Mouse (Mus musculus): ENCODE data around the gene Rin2. TPM values are rescaled to one million over a fixed set of nuclear protein-coding genes. Genes with fewer than 3 reads are reported as not detected.

The Rin2 gene
- polyA plus RNA-seq, 1 experiment from 2014 or later: 9.9 TPM

GRCm38 (mm10) chr2:145736543-145736942 is 61.5 kb downstream of the Rin2 start:
- no peaks in the 10 kb centered on the region for H3K36me3 ChIP-seq (ENCODE audit: control insufficient read depth, insufficient read depth)
- H3K4me1 ChIP-seq (replicated peaks; ENCODE audit: control insufficient read depth, insufficient read depth, low read length): no peaks in the 10 kb centered on the region
- no peak overlapping the region for H3K4me3 ChIP-seq (replicated peaks; ENCODE audit: low read length)
- 0 out of 2 replicates have a peak, but pooled peaks cover 2% of the 10 kb centered on the region for H3K27me3 ChIP-seq (replicated peaks; ENCODE audit: control insufficient read depth, insufficient read depth, low read length)
- 90% methylated on average over 1 of the region's 1 CpGs for WGBS
- no peak overlapping the region for H3K4me2 ChIP-seq (ENCODE audit: low read length)
- H3K9ac ChIP-seq (replicated peaks; ENCODE audit: low read depth, low read length): no peak overlapping the region
- H3K27ac ChIP-seq (ENCODE audit: low read length): no peak overlapping the region
- H3K9me3 ChIP-seq (ENCODE audit: control insufficient read depth, low read length): no peaks in the 10 kb centered on the region
- ATAC-seq: no peak

GRCm38 (mm10) chr2:145737196-145737595 is 62.2 kb downstream of the Rin2 start:
- Histone ChIP-seq H3K9me3 (ENCODE audit: control insufficient read depth, low read length) (no peaks in the 10 kb centered on the region), H3K27me3 (replicated peaks; ENCODE audit: control insufficient read depth, insufficient read depth, low read length) (0 out of 2 replicates have a peak, but pooled peaks cover 2% of the 10 kb centered on the region), H3K4me2 (ENCODE audit: low read length) (no peak overlapping the region), H3K4me3 (replicated peaks; ENCODE audit: low read length) (no peak overlapping the region), H3K9ac (replicated peaks; ENCODE audit: low read depth, low read length) (no peak overlapping the region), H3K27ac (ENCODE audit: low read length) (no peak overlapping the region), H3K36me3 (ENCODE audit: control insufficient read depth, insufficient read depth) (no peaks in the 10 kb centered on the region), H3K4me1 (replicated peaks; ENCODE audit: control insufficient read depth, insufficient read depth, low read length) (no peaks in the 10 kb centered on the region)
- no peak for ATAC-seq
- WGBS: 24% methylated on average over 5 of the region's 5 CpGs

GRCm38 (mm10) chr2:145740729-145741128 is 65.7 kb downstream of the Rin2 start:
- no peak overlapping the region for H3K4me3 ChIP-seq (replicated peaks; ENCODE audit: low read length)
- H3K27ac ChIP-seq (ENCODE audit: low read length): no peak overlapping the region
- H3K9ac ChIP-seq (replicated peaks; ENCODE audit: low read depth, low read length): no peak overlapping the region
- 0 out of 2 replicates have a peak, but pooled peaks cover 2% of the 10 kb centered on the region for H3K27me3 ChIP-seq (replicated peaks; ENCODE audit: control insufficient read depth, insufficient read depth, low read length)
- WGBS: 97% methylated on average over 5 of the region's 5 CpGs
- H3K36me3 ChIP-seq (ENCODE audit: control insufficient read depth, insufficient read depth): no peaks in the 10 kb centered on the region
- no peak overlapping the region for H3K4me2 ChIP-seq (ENCODE audit: low read length)
- H3K4me1 ChIP-seq (replicated peaks; ENCODE audit: control insufficient read depth, insufficient read depth, low read length): no peaks in the 10 kb centered on the region
- ATAC-seq: no peak
- H3K9me3 ChIP-seq (ENCODE audit: control insufficient read depth, low read length): no peaks in the 10 kb centered on the region

GRCm38 (mm10) chr2:145742795-145743710 is 68.0 kb downstream of the Rin2 start:
- H3K9me3 ChIP-seq (ENCODE audit: control insufficient read depth, low read length): no peaks in the 10 kb centered on the region
- 90% methylated on average over 13 of the region's 13 CpGs for WGBS
- H3K4me3 ChIP-seq (replicated peaks; ENCODE audit: low read length): no peak overlapping the region
- no peaks in the 10 kb centered on the region for H3K4me1 ChIP-seq (replicated peaks; ENCODE audit: control insufficient read depth, insufficient read depth, low read length)
- no peak for ATAC-seq
- no peak overlapping the region for H3K9ac ChIP-seq (replicated peaks; ENCODE audit: low read depth, low read length)
- H3K27me3 ChIP-seq (replicated peaks; ENCODE audit: control insufficient read depth, insufficient read depth, low read length): no peaks in the 10 kb centered on the region
- H3K4me2 ChIP-seq (ENCODE audit: low read length): no peak overlapping the region
- no peak overlapping the region for H3K27ac ChIP-seq (ENCODE audit: low read length)
- H3K36me3 ChIP-seq (ENCODE audit: control insufficient read depth, insufficient read depth): no peaks in the 10 kb centered on the region

DNA sequence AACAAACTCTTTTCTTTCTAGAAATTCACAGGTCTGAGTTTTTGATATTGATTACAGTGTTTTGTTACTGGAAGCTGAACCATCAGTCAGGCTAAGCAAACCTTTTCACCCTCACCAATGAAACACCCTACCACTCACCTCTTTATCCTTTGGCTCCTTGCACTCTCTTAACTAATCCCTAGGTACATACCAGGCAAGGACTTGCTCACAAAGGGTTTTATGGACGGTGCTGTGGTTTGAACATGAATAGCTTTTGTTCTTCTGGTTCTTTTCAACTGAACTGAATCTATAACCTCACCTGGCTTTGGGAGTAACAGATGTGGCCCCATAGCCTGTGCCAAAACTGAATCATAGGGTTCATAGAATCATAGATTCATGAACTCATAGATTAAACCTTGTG is 71.4 kb downstream of the Rin2 start:
- no peaks in the 10 kb centered on the region for H3K27me3 ChIP-seq (replicated peaks; ENCODE audit: control insufficient read depth, insufficient read depth, low read length)
- H3K4me3 ChIP-seq (replicated peaks; ENCODE audit: low read length): no peak overlapping the region
- no peak for ATAC-seq
- 33% methylated on average over 1 of the region's 1 CpGs for WGBS
- no peaks in the 10 kb centered on the region for H3K9me3 ChIP-seq (ENCODE audit: control insufficient read depth, low read length)
- H3K27ac ChIP-seq (ENCODE audit: low read length): no peak overlapping the region
- no peak overlapping the region for H3K4me2 ChIP-seq (ENCODE audit: low read length)
- H3K36me3 ChIP-seq (ENCODE audit: control insufficient read depth, insufficient read depth): no peaks in the 10 kb centered on the region
- no peak overlapping the region for H3K9ac ChIP-seq (replicated peaks; ENCODE audit: low read depth, low read length)
- H3K4me1 ChIP-seq (replicated peaks; ENCODE audit: control insufficient read depth, insufficient read depth, low read length): no peaks in the 10 kb centered on the region

GRCm38 (mm10) chr2:145749645-145750044 is 74.6 kb downstream of the Rin2 start:
- H3K36me3 ChIP-seq (ENCODE audit: control insufficient read depth, insufficient read depth): no peaks in the 10 kb centered on the region
- 68% methylated on average over 5 of the region's 5 CpGs for WGBS
- no peak overlapping the region for H3K4me3 ChIP-seq (replicated peaks; ENCODE audit: low read length)
- H3K4me1 ChIP-seq (replicated peaks; ENCODE audit: control insufficient read depth, insufficient read depth, low read length): no peaks in the 10 kb centered on the region
- no peak overlapping the region for H3K4me2 ChIP-seq (ENCODE audit: low read length)
- H3K27ac ChIP-seq (ENCODE audit: low read length): no peak overlapping the region
- H3K27me3 ChIP-seq (replicated peaks; ENCODE audit: control insufficient read depth, insufficient read depth, low read length): no peaks in the 10 kb centered on the region
- ATAC-seq: no peak
- H3K9ac ChIP-seq (replicated peaks; ENCODE audit: low read depth, low read length): no peak overlapping the region
- no peaks in the 10 kb centered on the region for H3K9me3 ChIP-seq (ENCODE audit: control insufficient read depth, low read length)

GRCm38 (mm10) chr2:145752572-145752971 is 77.6 kb downstream of the Rin2 start:
- no peak for ATAC-seq
- H3K27me3 ChIP-seq (replicated peaks; ENCODE audit: control insufficient read depth, insufficient read depth, low read length): no peaks in the 10 kb centered on the region
- no peak overlapping the region for H3K9ac ChIP-seq (replicated peaks; ENCODE audit: low read depth, low read length)
- no peak overlapping the region for H3K4me3 ChIP-seq (replicated peaks; ENCODE audit: low read length)
- no peaks in the 10 kb centered on the region for H3K9me3 ChIP-seq (ENCODE audit: control insufficient read depth, low read length)
- H3K4me2 ChIP-seq (ENCODE audit: low read length): no peak overlapping the region
- no peaks in the 10 kb centered on the region for H3K4me1 ChIP-seq (replicated peaks; ENCODE audit: control insufficient read depth, insufficient read depth, low read length)
- no peaks in the 10 kb centered on the region for H3K36me3 ChIP-seq (ENCODE audit: control insufficient read depth, insufficient read depth)
- 75% methylated on average over 6 of the region's 6 CpGs for WGBS
- H3K27ac ChIP-seq (ENCODE audit: low read length): no peak overlapping the region

- WGBS: 91% methylated on average over 7 of the region's 7 CpGs
- ATAC-seq: no peak
- H3K36me3 ChIP-seq (ENCODE audit: control insufficient read depth, insufficient read depth): no peaks in the 10 kb centered on the region
Measured at GRCm38 (mm10) chr2:145753973-145754372, 79.0 kb downstream of the Rin2 start.

GRCm38 (mm10) chr2:145755864-145756822 is 81.1 kb downstream of the Rin2 start:
- H3K9ac ChIP-seq (replicated peaks; ENCODE audit: low read depth, low read length): no peak overlapping the region
- WGBS: 90% methylated on average over 12 of the region's 12 CpGs
- H3K36me3 ChIP-seq (ENCODE audit: control insufficient read depth, insufficient read depth): no peaks in the 10 kb centered on the region
- H3K4me1 ChIP-seq (replicated peaks; ENCODE audit: control insufficient read depth, insufficient read depth, low read length): no peaks in the 10 kb centered on the region
- ATAC-seq: no peak
- H3K27ac ChIP-seq (ENCODE audit: low read length): no peak overlapping the region
- no peaks in the 10 kb centered on the region for H3K9me3 ChIP-seq (ENCODE audit: control insufficient read depth, low read length)
- no peaks in the 10 kb centered on the region for H3K27me3 ChIP-seq (replicated peaks; ENCODE audit: control insufficient read depth, insufficient read depth, low read length)
- no peak overlapping the region for H3K4me2 ChIP-seq (ENCODE audit: low read length)
- no peak overlapping the region for H3K4me3 ChIP-seq (replicated peaks; ENCODE audit: low read length)

More at GRCm38 (mm10) chr2:145753973-145754372, 79.0 kb downstream of the Rin2 start:
- Histone ChIP-seq H3K4me2 (ENCODE audit: low read length) (no peak overlapping the region), H3K27me3 (replicated peaks; ENCODE audit: control insufficient read depth, insufficient read depth, low read length) (no peaks in the 10 kb centered on the region), H3K9ac (replicated peaks; ENCODE audit: low read depth, low read length) (no peak overlapping the region), H3K27ac (ENCODE audit: low read length) (no peak overlapping the region), H3K4me1 (replicated peaks; ENCODE audit: control insufficient read depth, insufficient read depth, low read length) (no peaks in the 10 kb centered on the region), H3K9me3 (ENCODE audit: control insufficient read depth, low read length) (no peaks in the 10 kb centered on the region), H3K4me3 (replicated peaks; ENCODE audit: low read length) (no peak overlapping the region)

Measured in forebrain, embryonic 16.5 days (tissue).